Mouse (Mus musculus) lung, adult 2 months (tissue): Measurements from ENCODE around the gene Snrpb.

ENCODE experiments used
- CTCF ChIP-seq: fragments of 200-500 bp; IDR thresholded peaks from 2 replicates; pipeline ENCODE4 v1.5.1; 2011; ENCODE audit warnings: mild to moderate bottlenecking, low read length, control low read depth; ENCODE audit not compliant: insufficient read depth
- POLR2A ChIP-seq: fragments of 200-500 bp; IDR thresholded peaks from 2 replicates; pipeline ENCODE4 v1.6.1; 2011; ENCODE audit warnings: low read depth, mild to moderate bottlenecking, control low read depth, low read length, borderline replicate concordance; ENCODE audit errors: extremely low read depth

DNA sequence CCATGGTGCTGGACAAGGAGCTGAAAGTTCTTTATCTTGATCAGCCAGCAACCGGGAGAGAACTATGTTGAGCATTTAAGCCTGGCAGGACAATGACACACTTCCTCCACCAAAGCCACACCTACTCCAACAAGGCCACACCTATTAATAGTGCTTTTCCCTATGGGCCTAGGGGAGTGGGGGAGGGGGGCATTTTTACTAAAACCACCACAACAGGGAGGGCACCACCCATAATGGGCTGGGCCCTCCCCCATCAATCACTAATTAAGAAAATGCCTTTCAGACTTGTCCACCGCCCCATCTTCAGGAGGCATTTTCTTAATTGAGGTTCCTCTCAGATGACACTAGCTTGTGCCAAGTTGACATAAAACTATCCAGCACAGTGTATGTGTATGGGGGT lies 28.2 kb upstream of the Snrpb start:
- TF ChIP-seq CTCF (no peak), POLR2A (no peak)
